ENCODE assay signal across 10 mouse cellular contexts in genomic region chr11:101562391-101562790, GRCm38 (mm10). TPM values are rescaled to one million over a fixed set of nuclear protein-coding genes. Genes with fewer than 3 reads are reported as not detected.
DNase-seq lines count a peak whose midpoint lies in the region; ATAC-seq and TF ChIP-seq lines count a peak whose summit lies in the region.
"Had no signal": no experiment of that assay in that cellular context is flagged by ENCODE, and none has a peak within 500 bp of the region (broad histone marks: within the 10 kb centered on the region; RNA-seq: fewer than 3 reads in every experiment).

No protein-coding gene starts in this region.

- no peak overlapping the region for H3K9ac ChIP-seq in kidney, embryonic 16.5 days (replicated peaks; ENCODE audit: low read length)
- H3K9ac ChIP-seq in ES-Bruce4 (ENCODE audit: low read depth, poor library complexity, severe bottlenecking): no peak overlapping the region

- TF ChIP-seq CTCF in ES-Bruce4 (IDR thresholded peaks at IDR 0.05; ENCODE audit: low read depth, low read length): peak; percentile 67
- TF ChIP-seq CTCF in bone marrow macrophage, adult 2 months (IDR thresholded peaks at IDR 0.05; ENCODE audit: low read depth, low read length): peak; percentile 41; the same call in 1 of the 2 replicates

- H3K4me3 ChIP-seq in kidney, embryonic 16.5 days (ENCODE audit: low read length): no peak overlapping the region
- H3K4me3 ChIP-seq in ES-Bruce4 (ENCODE audit: low read depth, low read length): no peak overlapping the region
- no peak overlapping the region for H3K4me3 ChIP-seq in bone marrow macrophage, adult 2 months (ENCODE audit: insufficient read depth, low read length)
- no peak overlapping the region for H3K4me3 ChIP-seq in limb, embryonic 10.5 days

- no peak overlapping the region for H3K27ac ChIP-seq in kidney, embryonic 16.5 days (ENCODE audit: low read length)
- H3K27ac ChIP-seq in ES-Bruce4 (ENCODE audit: insufficient read depth, low read length): no peak overlapping the region
- no peak overlapping the region for H3K27ac ChIP-seq in bone marrow macrophage, adult 2 months (ENCODE audit: insufficient read depth, low read depth, low read length)
- no peak overlapping the region for H3K27ac ChIP-seq in limb, embryonic 10.5 days

- no peaks in the 10 kb centered on the region for H3K4me1 ChIP-seq in kidney, embryonic 16.5 days (ENCODE audit: insufficient read depth, low read length)
- no peaks in the 10 kb centered on the region for H3K4me1 ChIP-seq in ES-Bruce4 (ENCODE audit: control insufficient read depth, insufficient read depth, low read length)
- peaks cover 12% of the 10 kb centered on the region for H3K4me1 ChIP-seq in bone marrow macrophage, adult 2 months (ENCODE audit: control insufficient read depth, insufficient read depth, low read length)
- no peaks in the 10 kb centered on the region for H3K4me1 ChIP-seq in limb, embryonic 10.5 days

- no peak overlapping the region for H3K4me2 ChIP-seq in kidney, embryonic 16.5 days (replicated peaks; ENCODE audit: low read depth, low read length)

- WGBS in kidney, embryonic 16.5 days: 39% methylated on average over 5 of the region's 5 CpGs
- WGBS in limb, embryonic 10.5 days: 56% methylated on average over 5 of the region's 5 CpGs

- TF ChIP-seq EP300 in ES-Bruce4 (IDR thresholded peaks at IDR 0.05; ENCODE audit: insufficient read depth, low read depth, low read length): no peak

- DNase-seq in kidney, adult 18-20 months: peak; percentile 60
- DNase-seq in gastrocnemius, postnatal 10 days: peak; percentile 21
- DNase-seq in limb, embryonic 10.5 days (ENCODE audit: low spot score): peak; percentile 51
- peak; percentile 78 for DNase-seq in retina, postnatal 1 day
- no peak for DNase-seq in urinary bladder, adult 18-20 months (ENCODE audit: low spot score in 2 of 2)

- no peak for ATAC-seq in kidney, embryonic 16.5 days (ENCODE audit: low FRiP score, low TSS enrichment)

- H3K36me3 ChIP-seq in kidney, embryonic 16.5 days (ENCODE audit: insufficient read depth, low read length): peaks cover 51% of the 10 kb centered on the region
- H3K36me3 ChIP-seq in ES-Bruce4 (ENCODE audit: control insufficient read depth, insufficient read depth, low read length, poor library complexity, severe bottlenecking): peaks cover 45% of the 10 kb centered on the region
- peaks cover 96% of the 10 kb centered on the region for H3K36me3 ChIP-seq in limb, embryonic 10.5 days

- no peaks in the 10 kb centered on the region for H3K9me3 ChIP-seq in kidney, embryonic 16.5 days (ENCODE audit: low read length)
- H3K9me3 ChIP-seq in ES-Bruce4 (replicated peaks; ENCODE audit: control insufficient read depth, insufficient read depth, low read length, poor library complexity, severe bottlenecking): no peaks in the 10 kb centered on the region
- H3K9me3 ChIP-seq in limb, embryonic 10.5 days (replicated peaks): no peaks in the 10 kb centered on the region

- H3K27me3 ChIP-seq in kidney, embryonic 16.5 days (ENCODE audit: insufficient read depth, low read length): no peaks in the 10 kb centered on the region
- no peaks in the 10 kb centered on the region for H3K27me3 ChIP-seq in ES-Bruce4 (ENCODE audit: control insufficient read depth, insufficient read depth, low read length, poor library complexity, severe bottlenecking)
- no peaks in the 10 kb centered on the region for H3K27me3 ChIP-seq in limb, embryonic 10.5 days (ENCODE audit: low read depth, poor library complexity, severe bottlenecking)

- TF ChIP-seq POLR2A in ES-Bruce4 (IDR thresholded peaks at IDR 0.05; ENCODE audit: insufficient read depth, low read length): no peak
- TF ChIP-seq POLR2A in bone marrow macrophage, adult 2 months (IDR thresholded peaks at IDR 0.05; ENCODE audit: borderline replicate concordance, low read depth, low read length): no peak

RNA-seq across cellular contexts. Expression of gene Nbr1, which starts 10.4 kb away (rescaled TPM):
- 84.7 and 90.0 TPM in 2 replicates for polyA plus RNA-seq in kidney, embryonic 16.5 days (2015; fragmentation: Nextera tagmentation; extraction: Ambion mirVana)
- polyA plus RNA-seq in ES-Bruce4 (2011; ENCODE audit: insufficient read depth, insufficient read length, low read depth, missing spikeins): 245 and 262 TPM in 2 replicates
- polyA plus RNA-seq in bone marrow macrophage, adult 2 months (2012; ENCODE audit: insufficient read depth, insufficient read length, missing spikeins): 179 and 198 TPM in 2 replicates
- 10 to 100 TPM; 73.1 to 81.8 TPM for total RNA-seq in gastrocnemius, postnatal 10 days (2021)
- 51.7 and 73.2 TPM in 2 replicates for polyA plus RNA-seq in limb, embryonic 10.5 days (2016; fragmentation: Nextera tagmentation; extraction: Ambion mirVana)

RNA-seq across cellular contexts. Expression of gene Brca1, which starts 10.6 kb away (rescaled TPM):
- polyA plus RNA-seq in kidney, embryonic 16.5 days (2015; fragmentation: Nextera tagmentation; extraction: Ambion mirVana): 12.5 and 14.9 TPM in 2 replicates
- 62.4 and 68.2 TPM in 2 replicates for polyA plus RNA-seq in ES-Bruce4 (2011; ENCODE audit: insufficient read depth, insufficient read length, low read depth, missing spikeins)
- polyA plus RNA-seq in bone marrow macrophage, adult 2 months (2012; ENCODE audit: insufficient read depth, insufficient read length, missing spikeins): 7.9 and 8.2 TPM in 2 replicates
- 1 to 10 TPM; 1.9 to 4.6 TPM for total RNA-seq in gastrocnemius, postnatal 10 days (2021)
- polyA plus RNA-seq in limb, embryonic 10.5 days (2016; fragmentation: Nextera tagmentation; extraction: Ambion mirVana): 22.2 and 22.6 TPM in 2 replicates

RNA-seq across cellular contexts. Expression of gene Tmem106a, which starts 19.7 kb away (rescaled TPM):
- 7.0 and 8.2 TPM in 2 replicates for polyA plus RNA-seq in kidney, embryonic 16.5 days (2015; fragmentation: Nextera tagmentation; extraction: Ambion mirVana)
- 5.8 and 9.2 TPM in 2 replicates for polyA plus RNA-seq in ES-Bruce4 (2011; ENCODE audit: insufficient read depth, insufficient read length, low read depth, missing spikeins)
- 407 and 510 TPM in 2 replicates for polyA plus RNA-seq in bone marrow macrophage, adult 2 months (2012; ENCODE audit: insufficient read depth, insufficient read length, missing spikeins)
- total RNA-seq in gastrocnemius, postnatal 10 days (2021): 1 to 10 TPM; 2.4 to 2.9 TPM
- polyA plus RNA-seq in limb, embryonic 10.5 days (2016; fragmentation: Nextera tagmentation; extraction: Ambion mirVana): 1.1 and 1.8 TPM in 2 replicates

RNA-seq across cellular contexts. Expression of gene Gm11634, which starts 36.7 kb away (rescaled TPM):
- polyA plus RNA-seq in kidney, embryonic 16.5 days (2015; fragmentation: Nextera tagmentation; extraction: Ambion mirVana): not detected in 2 replicates
- polyA plus RNA-seq in ES-Bruce4 (2011; ENCODE audit: insufficient read depth, insufficient read length, low read depth, missing spikeins): not detected in 2 replicates
- not detected in 2 replicates for polyA plus RNA-seq in bone marrow macrophage, adult 2 months (2012; ENCODE audit: insufficient read depth, insufficient read length, missing spikeins)
- not detected for total RNA-seq in gastrocnemius, postnatal 10 days (2021)
- not detected in 2 replicates for polyA plus RNA-seq in limb, embryonic 10.5 days (2016; fragmentation: Nextera tagmentation; extraction: Ambion mirVana)
- total RNA-seq: gastrocnemius, postnatal 4 days had no signal
- polyA plus RNA-seq: neural tube, embryonic 14.5 days had no signal

Comparison
In these comparisons a context has a peak if more than half of its experiments do, and no peak if none do; other contexts are left out.
1. DNase-seq: peak in kidney, adult 18-20 months (single experiment), gastrocnemius, postnatal 10 days (single experiment), limb, embryonic 10.5 days (single experiment) and retina, postnatal 1 day (single experiment); none in urinary bladder, adult 18-20 months (0 of 2).
2. RNA of gene Tmem106a, which starts 19.7 kb away (polyA plus RNA-seq): 407 to 510 TPM in bone marrow macrophage, adult 2 months; 7.0 to 8.2 TPM in kidney, embryonic 16.5 days, 5.8 to 9.2 TPM in ES-Bruce4 and 1.1 to 1.8 TPM in limb, embryonic 10.5 days; every median in the first group is over 10 times any median in the second.